Mouse (Mus musculus): ENCODE data around the gene Ssr1.

GRCm38 (mm10) chr13:37940167-37940566 is 53.9 kb downstream of the Ssr1 start:
- TF ChIP-seq EP300 (optimal IDR thresholded peaks at IDR 0.05), result no peak
- no peak for TF ChIP-seq CTCF (IDR thresholded peaks at IDR 0.05; ENCODE audit: low read depth)
